Mouse (Mus musculus) thymus, adult 2 months (tissue): ENCODE measurements around the gene Pgpep1l.

ENCODE experiments used
- CTCF ChIP-seq: fragments of 200-500 bp; IDR thresholded peaks from 2 replicates; pipeline ENCODE4 v1.5.1; 2012; ENCODE audit warnings: mild to moderate bottlenecking, control low read depth, low read length, moderate library complexity, borderline replicate concordance; ENCODE audit not compliant: control insufficient read depth, poor library complexity, insufficient read depth; ENCODE audit errors: extremely low read depth
- POLR2A ChIP-seq: fragments of 200-500 bp; IDR thresholded peaks from 2 replicates; pipeline ENCODE4 v1.6.1; 2012; ENCODE audit warnings: mild to moderate bottlenecking, low read length, control low read depth, moderate library complexity; ENCODE audit not compliant: control insufficient read depth, poor library complexity, insufficient read depth; ENCODE audit errors: extremely low read depth

GRCm38 (mm10) chr7:68305781-68306575 lies 41.9 kb upstream of the Pgpep1l start:
- TF ChIP-seq CTCF (no peak), POLR2A (no peak)
